Mouse (Mus musculus): ENCODE data around the gene Slc17a3.

The Slc17a3 gene

GRCm38 (mm10) chr13:23879106-23879505 is 39.9 kb downstream of the Slc17a3 start:
- DNase-seq = no peak

GRCm38 (mm10) chr13:23879636-23880035 is 40.4 kb downstream of the Slc17a3 start:
- no peak for DNase-seq

GRCm38 (mm10) chr13:23885540-23885939 is 46.3 kb downstream of the Slc17a3 start:
- DNase-seq = no peak

GRCm38 (mm10) chr13:23887026-23887725 is 47.9 kb downstream of the Slc17a3 start:
- DNase-seq = no peak

GRCm38 (mm10) chr13:23889011-23889605 is 49.9 kb downstream of the Slc17a3 start:
- no peak for DNase-seq

GRCm38 (mm10) chr13:23892592-23893268 is 53.5 kb downstream of the Slc17a3 start:
- no peak for DNase-seq

- no peak for DNase-seq
Measured at GRCm38 (mm10) chr13:23893269-23893593, 54.0 kb downstream of the Slc17a3 start.

GRCm38 (mm10) chr13:23898242-23898641 is 59.0 kb downstream of the Slc17a3 start:
- DNase-seq = no peak

GRCm38 (mm10) chr13:23906906-23907305 is 67.7 kb downstream of the Slc17a3 start:
- DNase-seq = no peak

GRCm38 (mm10) chr13:23910121-23910520 is 70.9 kb downstream of the Slc17a3 start:
- no peak for DNase-seq
